Mouse (Mus musculus) neural tube, embryonic 10.5 days (tissue): ENCODE data around the gene Pkd1.
A peak's percentile ranks its signal among the peaks of the same experiment; 100 is the strongest.

Experiments
- DNase-seq: peaks from one replicate; pipeline ENCODE4 v3.0.0-alpha.2; 2017; ENCODE audit warnings: low spot score; ENCODE audit errors: extremely low spot score

The Pkd1 gene

GRCm38 (mm10) chr17:24600502-24600901 lies 50.9 kb downstream of the Pkd1 start:
- no peak for DNase-seq

GRCm38 (mm10) chr17:24603961-24604360 lies 54.3 kb downstream of the Pkd1 start:
- no peak for DNase-seq

- no peak for DNase-seq
Observed at GRCm38 (mm10) chr17:24604557-24604956, 54.9 kb downstream of the Pkd1 start.

- no peak for DNase-seq
Observed at GRCm38 (mm10) chr17:24608370-24608769, 58.7 kb downstream of the Pkd1 start.

- DNase-seq = no peak
Observed at GRCm38 (mm10) chr17:24608874-24609273, 59.2 kb downstream of the Pkd1 start.

GRCm38 (mm10) chr17:24610711-24611110 lies 61.1 kb downstream of the Pkd1 start:
- DNase-seq = no peak

GRCm38 (mm10) chr17:24617561-24618194 lies 68.0 kb downstream of the Pkd1 start:
- no peak for DNase-seq

- DNase-seq = no peak
Observed at GRCm38 (mm10) chr17:24625472-24625871, 75.8 kb downstream of the Pkd1 start.

- peak; percentile 78 for DNase-seq
Observed at GRCm38 (mm10) chr17:24628646-24629045, 79.0 kb downstream of the Pkd1 start.

GRCm38 (mm10) chr17:24630072-24630471 lies 80.4 kb downstream of the Pkd1 start:
- no peak for DNase-seq

GRCm38 (mm10) chr17:24632167-24632812 lies 82.7 kb downstream of the Pkd1 start, which contains the start of the genes Tsc2 and Nthl1:
Gene Tsc2 (minus strand): TSS chr17:24632630.
Gene Nthl1 (plus strand): TSS chr17:24632680.
- DNase-seq = peak; percentile 87

GRCm38 (mm10) chr17:24632813-24633449 lies 83.3 kb downstream of the Pkd1 start:
- DNase-seq = no peak

GRCm38 (mm10) chr17:24633831-24634230 lies 84.2 kb downstream of the Pkd1 start:
- no peak for DNase-seq

GRCm38 (mm10) chr17:24635024-24635423 lies 85.4 kb downstream of the Pkd1 start:
- no peak for DNase-seq

- DNase-seq = no peak
Observed at GRCm38 (mm10) chr17:24635694-24636093, 86.1 kb downstream of the Pkd1 start.

GRCm38 (mm10) chr17:24636781-24637481 lies 87.3 kb downstream of the Pkd1 start:
- DNase-seq = no peak

- no peak for DNase-seq
Observed at GRCm38 (mm10) chr17:24638214-24638613, 88.6 kb downstream of the Pkd1 start.

- DNase-seq = no peak
Observed at GRCm38 (mm10) chr17:24638840-24639239, 89.2 kb downstream of the Pkd1 start.

- DNase-seq = peak; percentile 34
Observed at GRCm38 (mm10) chr17:24639571-24639988, 89.9 kb downstream of the Pkd1 start.

- no peak for DNase-seq
Observed at GRCm38 (mm10) chr17:24640119-24640518, 90.5 kb downstream of the Pkd1 start.

GRCm38 (mm10) chr17:24640581-24640980 lies 90.9 kb downstream of the Pkd1 start:
- no peak for DNase-seq

GRCm38 (mm10) chr17:24641944-24642343 lies 92.3 kb downstream of the Pkd1 start:
- no peak for DNase-seq
